Mouse (Mus musculus): ENCODE data around the gene Smtnl1.

Gene Smtnl1

GRCm38 (mm10) chr2:84822552-84822951 is at the start of gene Smtnl1:
Smtnl1 (minus strand) TSS chr2:84822652.
- TF ChIP-seq GATA4 (IDR thresholded peaks at IDR 0.05; ENCODE audit: insufficient replicate concordance, low read length), result no peak

- TF ChIP-seq GATA4 (IDR thresholded peaks at IDR 0.05; ENCODE audit: insufficient replicate concordance, low read length), result no peak
Observed at GRCm38 (mm10) chr2:84870623-84871160, 48.2 kb upstream of the Smtnl1 start.

GRCm38 (mm10) chr2:84868977-84869376 is 46.5 kb upstream of the Smtnl1 start:
- no peak for TF ChIP-seq GATA4 (IDR thresholded peaks at IDR 0.05; ENCODE audit: insufficient replicate concordance, low read length)

GRCm38 (mm10) chr2:84868521-84868943 is 46.1 kb upstream of the Smtnl1 start:
- TF ChIP-seq GATA4 (IDR thresholded peaks at IDR 0.05; ENCODE audit: insufficient replicate concordance, low read length), result no peak

GRCm38 (mm10) chr2:84865616-84866571 is 43.4 kb upstream of the Smtnl1 start:
- no peak for TF ChIP-seq GATA4 (IDR thresholded peaks at IDR 0.05; ENCODE audit: insufficient replicate concordance, low read length)

GRCm38 (mm10) chr2:84862231-84862630 is 39.8 kb upstream of the Smtnl1 start:
- no peak for TF ChIP-seq GATA4 (IDR thresholded peaks at IDR 0.05; ENCODE audit: insufficient replicate concordance, low read length)

GRCm38 (mm10) chr2:84861430-84861829 is 39.0 kb upstream of the Smtnl1 start:
- TF ChIP-seq GATA4 (IDR thresholded peaks at IDR 0.05; ENCODE audit: insufficient replicate concordance, low read length), result no peak

GRCm38 (mm10) chr2:84859991-84860780 is 37.7 kb upstream of the Smtnl1 start:
- TF ChIP-seq GATA4 (IDR thresholded peaks at IDR 0.05; ENCODE audit: insufficient replicate concordance, low read length), result no peak

- no peak for TF ChIP-seq GATA4 (IDR thresholded peaks at IDR 0.05; ENCODE audit: insufficient replicate concordance, low read length)
Observed at GRCm38 (mm10) chr2:84858551-84858950, 36.1 kb upstream of the Smtnl1 start.

GRCm38 (mm10) chr2:84855732-84856131 is 33.3 kb upstream of the Smtnl1 start:
- no peak for TF ChIP-seq GATA4 (IDR thresholded peaks at IDR 0.05; ENCODE audit: insufficient replicate concordance, low read length)

GRCm38 (mm10) chr2:84851130-84852040 is 28.9 kb upstream of the Smtnl1 start:
- no peak for TF ChIP-seq GATA4 (IDR thresholded peaks at IDR 0.05; ENCODE audit: insufficient replicate concordance, low read length)

- no peak for TF ChIP-seq GATA4 (IDR thresholded peaks at IDR 0.05; ENCODE audit: insufficient replicate concordance, low read length)
Observed at GRCm38 (mm10) chr2:84850407-84851129, 28.1 kb upstream of the Smtnl1 start.

- no peak for TF ChIP-seq GATA4 (IDR thresholded peaks at IDR 0.05; ENCODE audit: insufficient replicate concordance, low read length)
Observed at GRCm38 (mm10) chr2:84845226-84845625, 22.8 kb upstream of the Smtnl1 start.

- no peak for TF ChIP-seq GATA4 (IDR thresholded peaks at IDR 0.05; ENCODE audit: insufficient replicate concordance, low read length)
Observed at GRCm38 (mm10) chr2:84843654-84844053, 21.2 kb upstream of the Smtnl1 start.
